Mouse (Mus musculus) 3134 (cell line): ENCODE data around the gene Trip13.
A peak's percentile ranks its signal among the peaks of the same experiment; 100 is the strongest.

Source experiments
- DNase-seq: peaks from one replicate; pipeline ENCODE4 v3.0.0-alpha.2; 2011; ENCODE audit warnings: low spot score; ENCODE audit not compliant: insufficient read length; ENCODE audit errors: extremely low read depth

Trip13 gene

GRCm38 (mm10) chr13:73937321-73938176 is at the start of gene Trip13, which contains the start of gene Brd9:
Gene Trip13 (minus strand): TSS chr13:73937784.
Gene Brd9 (plus strand): TSS chr13:73937811.
- peak; percentile 96 for DNase-seq

- DNase-seq: no peak
These were observed 39.4 kb upstream of the Trip13 start for GRCm38 (mm10) chr13:73976935-73977334.

GRCm38 (mm10) chr13:73974523-73974922 is 36.9 kb upstream of the Trip13 start:
- DNase-seq: no peak

GRCm38 (mm10) chr13:73970545-73971448 is 33.2 kb upstream of the Trip13 start:
- peak; percentile 25 for DNase-seq

GRCm38 (mm10) chr13:73963551-73963950 is 26.0 kb upstream of the Trip13 start, which contains the start of gene Zdhhc11:
Gene Zdhhc11 (plus strand): TSS chr13:73963851.
- no peak for DNase-seq

GRCm38 (mm10) chr13:73961177-73961576 is 23.6 kb upstream of the Trip13 start:
- no peak for DNase-seq

GRCm38 (mm10) chr13:73960117-73960652 is 22.6 kb upstream of the Trip13 start:
- DNase-seq: no peak

GRCm38 (mm10) chr13:73955531-73955930 is 17.9 kb upstream of the Trip13 start:
- no peak for DNase-seq

GRCm38 (mm10) chr13:73954666-73955065 is 17.1 kb upstream of the Trip13 start:
- no peak for DNase-seq

- no peak for DNase-seq
These were observed 16.1 kb upstream of the Trip13 start for GRCm38 (mm10) chr13:73953551-73954130.

- DNase-seq: no peak
These were observed 7.0 kb upstream of the Trip13 start for GRCm38 (mm10) chr13:73944606-73945005.

GRCm38 (mm10) chr13:73939101-73939500 is 1.5 kb upstream of the Trip13 start:
- no peak for DNase-seq

- no peak for DNase-seq
These were observed 585 bp upstream of the Trip13 start for GRCm38 (mm10) chr13:73938177-73938560.

- DNase-seq: no peak
These were observed 655 bp downstream of the Trip13 start for GRCm38 (mm10) chr13:73936938-73937320.

GRCm38 (mm10) chr13:73932201-73932600 is 5.4 kb downstream of the Trip13 start:
- DNase-seq: no peak

GRCm38 (mm10) chr13:73913066-73913465 is 24.5 kb downstream of the Trip13 start:
- no peak for DNase-seq

- no peak for DNase-seq
These were observed 29.7 kb downstream of the Trip13 start for GRCm38 (mm10) chr13:73907683-73908412.

GRCm38 (mm10) chr13:73907136-73907535 is 30.4 kb downstream of the Trip13 start:
- no peak for DNase-seq

- no peak for DNase-seq
These were observed 40.0 kb downstream of the Trip13 start for GRCm38 (mm10) chr13:73897561-73897960.
